Mouse (Mus musculus) small intestine, adult 2 months (tissue): ENCODE data around the gene Eno2. TPM values are rescaled to one million over a fixed set of nuclear protein-coding genes. Genes with fewer than 3 reads are reported as not detected.

Experiments
- H3K27ac ChIP-seq: fragments of 200-500 bp; 2 replicates; pipeline ENCODE4 v1.5.1; 2012; ENCODE audit warnings: low read depth, low read length, control low read depth, inconsistent platforms; ENCODE audit not compliant: insufficient read depth
- H3K27me3 ChIP-seq: fragments of 200-500 bp; 2 replicates; pipeline ENCODE4 v1.6.1; 2012; ENCODE audit warnings: mild to moderate bottlenecking, moderate library complexity, low read length, inconsistent platforms; ENCODE audit not compliant: control insufficient read depth, insufficient read depth
- H3K36me3 ChIP-seq: fragments of 200-500 bp; 2 replicates; pipeline ENCODE4 v1.6.1; 2012; ENCODE audit warnings: mild to moderate bottlenecking, low read length, control low read depth, inconsistent platforms; ENCODE audit not compliant: control insufficient read depth, insufficient read depth
- H3K4me1 ChIP-seq: fragments of 200-500 bp; 2 replicates; pipeline ENCODE4 v1.6.1; 2012; ENCODE audit warnings: low read length, inconsistent platforms, mixed read lengths; ENCODE audit not compliant: control insufficient read depth, insufficient read depth, insufficient read length
- H3K4me3 ChIP-seq: fragments of 200-500 bp; 2 replicates; pipeline ENCODE4 v1.5.1; 2012; ENCODE audit warnings: low read depth, mild to moderate bottlenecking, control low read depth, inconsistent platforms, low read length, moderate library complexity
- CTCF ChIP-seq: fragments of 200-500 bp; IDR thresholded peaks from 2 replicates; pipeline ENCODE4 v1.5.1; 2012; ENCODE audit warnings: low read depth, mild to moderate bottlenecking, control low read depth, inconsistent platforms, low read length, moderate library complexity, mixed read lengths; ENCODE audit not compliant: insufficient replicate concordance, insufficient read length; ENCODE audit errors: extremely low read depth
- POLR2A ChIP-seq: fragments of 200-500 bp; IDR thresholded peaks from 2 replicates; pipeline ENCODE4 v1.6.1; 2012; ENCODE audit warnings: low read depth, mild to moderate bottlenecking, control low read depth, inconsistent platforms, low read length, moderate library complexity
- WGBS: fragments of 180-500 bp; shearing (Covaris S2); methylation state at CpG from one replicate; pipeline ENCODE4 v1.1.7; 2018; 5-methylcytosine and 5-hydroxymethylcytosine counted together
- polyA plus RNA-seq: library from polyadenylated mRNA; depleted of rRNA; stranded (reverse); fragments of >200 nt; gene quantifications from 2 replicates; pipeline ENCODE4 v1.2.3, GENCODE M21; 2012

Gene Eno2
- polyA plus RNA-seq, 1 experiment, result 1.7 TPM

DNA sequence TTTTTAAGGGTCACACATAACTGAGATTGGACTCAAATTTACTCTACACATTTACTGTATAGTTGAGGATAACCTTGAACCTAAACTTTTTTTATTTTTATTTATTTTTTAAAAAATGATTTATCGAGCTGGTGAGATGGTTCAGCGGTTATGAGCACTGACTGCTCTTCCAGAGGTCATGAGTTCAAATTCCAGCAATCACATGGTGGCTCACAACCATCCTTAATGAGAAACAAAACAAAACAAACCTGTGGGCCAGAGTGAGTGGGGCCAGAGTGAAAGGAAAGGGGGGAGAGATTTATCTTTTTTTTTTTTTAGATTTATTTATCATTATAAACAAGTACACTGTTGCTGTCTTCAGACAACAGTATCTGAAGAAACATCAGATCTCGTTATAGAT lies 22.4 kb upstream of the Eno2 start:
- WGBS, result 85% methylated on average over 3 of the region's 3 CpGs
- no peaks in the 10 kb centered on the region for H3K36me3 ChIP-seq
- H3K27me3 ChIP-seq, result no peaks in the 10 kb centered on the region
- no peaks in the 10 kb centered on the region for H3K4me1 ChIP-seq
- H3K4me3 ChIP-seq, result no peak overlapping the region
- TF ChIP-seq POLR2A (no peak), CTCF (no peak)
- H3K27ac ChIP-seq, result no peak overlapping the region

- 64% methylated on average over 4 of the region's 4 CpGs for WGBS
- no peak for TF ChIP-seq CTCF
- no peak for TF ChIP-seq POLR2A
- no peak overlapping the region for H3K4me3 ChIP-seq
Measured at GRCm38 (mm10) chr6:124790121-124790520, 20.6 kb upstream of the Eno2 start.

GRCm38 (mm10) chr6:124789519-124789918 lies 20.0 kb upstream of the Eno2 start:
- no peaks in the 10 kb centered on the region for H3K4me1 ChIP-seq
- H3K27me3 ChIP-seq, result no peaks in the 10 kb centered on the region
- no peaks in the 10 kb centered on the region for H3K36me3 ChIP-seq
- H3K4me3 ChIP-seq, result no peak overlapping the region
- no peak overlapping the region for H3K27ac ChIP-seq
- TF ChIP-seq CTCF (no peak), POLR2A (no peak)
- 77% methylated on average over 4 of the region's 4 CpGs for WGBS

More at GRCm38 (mm10) chr6:124790121-124790520, 20.6 kb upstream of the Eno2 start:
- Histone ChIP-seq H3K27me3 (no peaks in the 10 kb centered on the region), H3K27ac (no peak overlapping the region), H3K36me3 (no peaks in the 10 kb centered on the region), H3K4me1 (no peaks in the 10 kb centered on the region)

DNA sequence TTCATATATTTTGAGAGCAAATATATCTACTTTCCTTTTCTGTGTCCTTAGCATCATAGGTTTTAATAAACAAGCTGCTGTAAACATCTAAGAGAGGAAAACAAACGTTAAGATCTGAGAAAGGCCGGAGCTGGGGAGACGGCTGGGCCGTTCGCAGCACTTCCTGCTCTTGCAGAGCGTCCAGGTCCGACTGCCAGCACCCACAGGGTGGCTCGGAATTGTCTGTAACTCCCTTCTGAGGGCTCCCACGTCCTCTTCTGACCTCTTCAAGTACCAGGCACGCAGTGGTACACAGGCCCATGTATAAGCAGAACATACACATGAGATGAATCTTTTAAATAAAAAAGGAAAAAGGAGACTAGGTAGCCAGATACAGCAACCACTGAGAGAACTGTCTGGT lies 18.2 kb upstream of the Eno2 start:
- Histone ChIP-seq H3K4me1 (peaks cover under 1% of the 10 kb centered on the region; the same call in 1 of the 2 replicates), H3K27me3 (no peaks in the 10 kb centered on the region), H3K4me3 (no peak overlapping the region), H3K36me3 (no peaks in the 10 kb centered on the region), H3K27ac (no peak overlapping the region)
- TF ChIP-seq POLR2A (no peak), CTCF (no peak)
- 81% methylated on average over 10 of the region's 10 CpGs for WGBS

GRCm38 (mm10) chr6:124786756-124787420 lies 17.4 kb upstream of the Eno2 start:
- no peak overlapping the region for H3K27ac ChIP-seq
- H3K4me3 ChIP-seq, result no peak overlapping the region
- WGBS, result 29% methylated on average over 8 of the region's 8 CpGs
- H3K36me3 ChIP-seq, result no peaks in the 10 kb centered on the region
- no peaks in the 10 kb centered on the region for H3K27me3 ChIP-seq
- H3K4me1 ChIP-seq, result peaks cover 2% of the 10 kb centered on the region; the same call in 1 of the 2 replicates
- TF ChIP-seq POLR2A, result no peak
- no peak for TF ChIP-seq CTCF

DNA sequence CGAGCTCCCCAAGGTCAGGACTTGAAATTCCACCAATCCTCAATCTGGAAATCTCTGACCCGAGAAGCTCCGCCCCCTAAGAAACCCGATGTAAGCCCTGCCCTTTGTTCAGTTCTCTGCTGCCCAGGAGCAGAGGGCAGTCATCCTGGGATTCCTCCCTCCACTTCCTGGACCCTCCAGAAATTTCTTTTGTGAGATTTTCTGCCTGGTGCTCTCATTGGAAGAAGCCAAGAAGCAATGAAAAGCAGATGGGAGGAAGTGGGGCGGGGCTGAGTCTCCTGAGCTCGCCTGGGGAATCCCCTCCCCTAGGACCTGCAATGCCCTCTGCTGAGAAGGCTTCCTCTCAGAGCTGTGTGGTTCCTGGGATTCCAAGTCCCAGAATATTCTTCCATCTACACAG lies 13.0 kb upstream of the Eno2 start:
- Histone ChIP-seq H3K27me3 (no peaks in the 10 kb centered on the region; the same call in 1 of the 2 replicates), H3K36me3 (no peaks in the 10 kb centered on the region), H3K4me3 (peak overlapping the region; percentile 55), H3K27ac (no peak overlapping the region), H3K4me1 (peaks cover 6% of the 10 kb centered on the region; the same call in 1 of the 2 replicates)
- no peak for TF ChIP-seq CTCF
- no peak for TF ChIP-seq POLR2A
- WGBS, result 13% methylated on average over 6 of the region's 6 CpGs

DNA sequence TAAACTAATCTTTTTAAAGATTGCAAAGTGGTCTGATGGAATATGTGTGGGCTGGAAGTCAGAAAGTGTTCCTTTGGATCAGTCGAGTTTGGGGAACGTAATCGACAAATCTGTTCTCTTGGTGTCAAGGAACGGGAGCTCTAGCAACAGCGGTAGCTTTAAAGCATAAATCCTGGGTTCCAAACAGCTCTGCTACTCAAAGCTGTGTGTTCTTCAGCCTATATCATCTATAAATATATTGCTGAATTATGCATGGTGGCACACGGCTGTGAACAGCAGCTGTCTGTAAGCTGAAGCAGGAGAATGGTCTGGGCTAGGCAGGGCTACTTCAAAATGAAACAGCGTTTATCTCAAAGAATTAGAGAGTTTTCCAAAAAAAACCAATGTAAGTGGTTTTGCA lies 11.4 kb upstream of the Eno2 start:
- WGBS, result 84% methylated on average over 7 of the region's 7 CpGs
- TF ChIP-seq POLR2A (no peak), CTCF (no peak)
- H3K4me1 ChIP-seq, result peaks cover 6% of the 10 kb centered on the region; the same call in 1 of the 2 replicates
- no peak overlapping the region for H3K4me3 ChIP-seq
- no peaks in the 10 kb centered on the region; the same call in 1 of the 2 replicates for H3K27me3 ChIP-seq
- H3K27ac ChIP-seq, result no peak overlapping the region
- H3K36me3 ChIP-seq, result no peaks in the 10 kb centered on the region
